Mouse (Mus musculus): ENCODE results near the gene Mcf2l.
A peak's percentile ranks its signal among the peaks of the same experiment; 100 is the strongest.

Mcf2l gene

GRCm38 (mm10) chr8:12874194-12874791 is 687 bp downstream of the Mcf2l start:
- peak; percentile 19 for DNase-seq (ENCODE audit: low spot score)

DNA sequence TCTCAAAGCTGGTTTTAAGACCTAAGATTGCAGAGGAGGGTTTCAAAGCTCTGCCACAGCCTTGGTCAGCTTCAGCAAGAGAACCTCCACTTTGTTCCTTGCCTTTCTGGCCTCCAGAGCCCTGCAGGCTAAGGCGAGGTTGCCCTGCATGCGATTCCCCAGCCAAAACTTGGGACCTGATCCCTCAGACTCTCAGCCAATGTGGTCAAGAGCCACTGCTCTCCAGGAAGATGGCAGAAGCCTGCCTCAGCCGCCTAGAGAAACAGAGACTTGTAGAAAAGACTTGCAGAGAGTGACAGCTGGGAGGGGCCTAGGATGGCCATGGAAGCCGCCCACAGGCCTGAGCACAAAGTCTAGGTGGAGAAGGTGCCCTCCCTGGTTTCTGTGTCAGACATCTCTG is 1.4 kb downstream of the Mcf2l start:
- DNase-seq (ENCODE audit: low spot score), result no peak

GRCm38 (mm10) chr8:12877126-12877525 is 3.5 kb downstream of the Mcf2l start:
- DNase-seq (ENCODE audit: low spot score), result no peak

GRCm38 (mm10) chr8:12880163-12880562 is 6.6 kb downstream of the Mcf2l start:
- no peak for DNase-seq (ENCODE audit: low spot score)

DNA sequence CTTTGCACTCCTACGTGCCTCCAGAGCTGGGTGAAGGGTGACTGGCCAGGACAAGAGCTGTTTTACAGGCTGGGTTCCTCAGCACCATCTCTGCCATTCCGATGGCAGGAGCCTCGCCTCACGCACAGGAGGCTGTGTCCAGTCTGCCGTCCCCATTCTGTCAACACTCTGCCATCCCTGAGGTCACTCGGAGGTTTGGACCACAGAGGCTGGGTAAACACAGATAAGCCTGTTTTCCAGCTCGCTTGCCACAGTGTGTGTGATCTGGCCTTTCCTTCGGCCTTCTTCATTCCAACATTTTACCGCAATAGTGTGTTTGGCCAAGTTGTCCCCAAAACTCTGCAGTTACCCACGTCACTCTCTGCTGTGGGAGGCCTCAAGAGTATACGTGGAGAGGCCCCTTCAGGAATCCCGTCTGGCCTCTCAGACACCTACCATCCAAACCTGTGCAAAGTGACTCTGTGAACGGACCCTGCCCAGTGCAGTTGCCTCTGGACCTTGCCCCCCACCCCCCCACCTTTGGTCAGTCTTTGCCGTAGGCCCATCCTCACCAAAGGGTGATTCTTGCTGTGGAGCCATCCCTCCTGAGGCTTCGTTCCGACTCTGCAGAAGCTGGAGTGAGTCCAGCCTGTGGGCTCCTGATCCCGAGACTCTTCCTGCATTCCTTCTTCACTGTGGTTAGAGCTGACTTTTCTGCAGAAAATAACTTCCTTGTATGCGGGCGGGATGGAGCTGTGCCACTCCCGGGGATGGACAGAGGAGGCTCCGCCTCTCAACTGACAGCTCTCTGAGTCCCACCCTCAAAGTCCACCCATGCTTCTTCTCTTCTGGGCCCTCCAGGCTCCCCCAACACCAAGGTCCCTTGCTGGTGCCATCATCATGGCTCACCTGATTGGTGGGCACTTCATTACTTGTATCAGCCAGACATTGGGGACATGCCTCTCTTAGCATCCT is 9.7 kb downstream of the Mcf2l start:
- no peak for DNase-seq (ENCODE audit: low spot score)

DNA sequence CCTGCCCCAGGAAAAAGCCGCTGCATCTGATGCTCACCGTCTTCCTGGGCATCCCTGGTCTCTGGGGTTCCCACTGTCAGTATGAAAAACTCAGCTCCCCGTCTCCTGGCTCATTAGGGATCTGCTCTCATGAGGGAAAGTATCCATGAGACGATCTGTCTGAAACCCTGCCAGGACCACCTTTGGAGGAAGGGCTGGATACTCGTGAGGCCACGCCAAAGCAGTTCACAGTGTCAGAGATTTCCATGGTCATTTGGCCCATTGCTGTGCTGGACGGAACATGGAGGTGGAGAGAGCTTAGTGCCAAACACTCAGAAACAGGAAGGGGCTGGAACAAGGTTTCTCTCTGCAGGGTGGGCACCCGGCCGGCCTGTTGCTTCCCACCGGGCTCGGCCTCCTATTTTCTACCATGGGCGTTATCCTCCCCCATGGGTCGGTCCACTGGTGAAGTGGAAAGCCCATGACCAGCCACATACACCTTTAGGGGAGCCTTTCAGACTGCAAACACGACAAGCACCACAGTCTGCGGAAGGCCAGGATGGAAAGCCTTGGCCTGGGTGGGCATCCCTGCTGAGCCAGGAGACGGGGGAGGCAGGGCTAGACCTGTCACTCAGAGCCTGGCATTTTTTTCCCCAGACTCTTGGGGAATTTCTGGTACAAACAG is 14.3 kb downstream of the Mcf2l start:
- no peak for DNase-seq (ENCODE audit: low spot score)

DNA sequence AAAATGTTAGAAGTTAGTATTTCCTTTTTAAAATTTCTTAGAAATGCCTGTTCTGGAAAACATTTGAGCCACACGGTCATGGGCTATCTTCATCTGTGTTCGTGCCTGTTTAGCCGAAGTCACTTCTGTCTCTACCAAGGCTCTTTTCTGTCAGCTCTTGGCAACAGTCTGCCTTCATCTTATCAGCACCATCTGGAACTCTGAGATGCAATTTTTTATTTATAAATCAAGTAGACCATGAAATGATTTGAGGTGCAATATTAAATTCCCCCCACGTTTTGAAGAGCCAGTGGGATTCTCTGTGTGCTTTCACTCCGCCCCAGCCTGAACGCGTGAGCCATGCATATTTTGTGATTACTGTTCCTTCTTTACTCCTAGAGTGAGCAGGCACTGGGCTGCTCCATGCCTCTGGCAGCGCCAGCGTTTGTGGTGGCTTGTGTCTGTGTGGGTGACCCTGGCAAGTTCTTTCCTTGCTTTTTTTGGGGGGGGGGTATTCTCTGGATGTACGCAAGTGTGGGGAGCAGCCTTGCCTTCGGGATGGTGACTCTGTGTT is 15.5 kb downstream of the Mcf2l start:
- no peak for DNase-seq (ENCODE audit: low spot score)

GRCm38 (mm10) chr8:12892882-12893446 is 19.4 kb downstream of the Mcf2l start:
- no peak for DNase-seq (ENCODE audit: low spot score)

DNA sequence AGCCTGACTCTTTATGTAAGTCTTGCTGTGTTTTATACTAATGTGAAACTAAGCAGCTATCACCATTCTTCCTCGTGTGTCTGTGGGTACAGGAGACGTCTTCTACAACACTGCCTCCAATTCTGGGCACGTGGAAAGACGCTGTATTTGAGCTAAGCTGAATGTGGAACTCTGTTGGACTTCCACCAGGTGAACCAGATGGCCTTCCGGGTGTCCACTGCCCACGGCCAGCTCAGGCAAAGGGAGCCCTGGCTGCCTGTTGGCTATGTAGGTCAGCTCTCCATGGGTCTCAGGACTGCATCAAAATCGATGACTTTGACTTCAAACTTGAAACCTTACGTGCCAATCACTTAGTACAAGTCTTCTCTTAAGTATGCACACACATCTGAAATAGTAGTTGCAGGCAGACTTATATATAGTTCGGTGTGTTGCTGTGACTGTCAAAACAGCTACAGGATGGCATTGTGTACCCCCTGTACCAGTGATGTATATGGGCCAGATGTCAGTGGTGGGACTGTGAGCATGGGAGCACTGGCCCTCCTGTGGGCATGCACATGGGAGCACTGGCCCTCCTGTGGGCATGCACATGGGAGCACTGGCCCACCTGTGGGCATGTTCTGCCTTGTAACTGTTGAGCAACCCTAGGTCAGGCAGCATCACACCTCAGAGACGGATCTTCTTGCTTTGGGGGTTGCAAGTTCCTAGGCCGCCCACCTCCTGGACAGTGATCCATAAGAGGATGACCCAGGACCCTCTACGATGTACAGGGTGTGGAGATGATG is 20.4 kb downstream of the Mcf2l start:
- no peak for DNase-seq (ENCODE audit: low spot score)

DNA sequence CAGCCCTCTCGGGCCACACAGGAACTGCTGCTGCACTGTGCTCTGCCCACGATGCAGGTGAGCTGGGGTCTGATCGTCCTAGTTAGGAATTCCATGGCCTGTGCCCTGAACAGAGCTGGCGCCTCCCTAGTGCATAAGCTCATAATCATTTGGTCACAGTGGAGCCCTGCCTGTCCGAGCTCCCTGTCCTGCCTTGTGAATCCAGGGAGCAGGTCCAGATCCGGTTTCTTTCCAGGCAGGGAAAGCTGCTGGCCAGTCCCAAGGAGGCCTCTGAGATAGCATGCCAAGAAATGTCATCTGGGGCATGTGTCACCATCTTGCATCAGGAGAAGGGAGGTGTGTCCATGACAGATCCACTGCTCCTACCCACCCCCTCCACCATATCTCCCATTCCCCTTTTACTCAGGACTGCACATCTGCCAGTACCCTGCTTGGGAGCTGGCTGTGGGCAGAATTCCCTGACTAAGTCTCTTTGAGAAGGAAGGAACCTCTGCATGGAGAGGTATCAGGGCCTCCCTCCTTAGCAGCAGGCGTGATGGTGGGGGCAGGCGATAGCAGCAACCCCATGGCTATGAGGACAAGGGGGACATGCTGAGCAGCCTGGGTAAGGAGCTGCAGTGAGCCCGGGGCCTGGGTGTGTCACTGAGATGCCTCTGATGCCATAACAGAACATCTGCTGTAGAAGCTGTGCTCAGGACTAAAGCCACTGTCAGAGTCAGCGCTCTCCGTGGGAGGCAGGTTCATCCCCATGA is 21.4 kb downstream of the Mcf2l start:
- no peak for DNase-seq (ENCODE audit: low spot score)

- no peak for DNase-seq (ENCODE audit: low spot score)
Measured at GRCm38 (mm10) chr8:12895535-12896150, 22.0 kb downstream of the Mcf2l start.

DNA sequence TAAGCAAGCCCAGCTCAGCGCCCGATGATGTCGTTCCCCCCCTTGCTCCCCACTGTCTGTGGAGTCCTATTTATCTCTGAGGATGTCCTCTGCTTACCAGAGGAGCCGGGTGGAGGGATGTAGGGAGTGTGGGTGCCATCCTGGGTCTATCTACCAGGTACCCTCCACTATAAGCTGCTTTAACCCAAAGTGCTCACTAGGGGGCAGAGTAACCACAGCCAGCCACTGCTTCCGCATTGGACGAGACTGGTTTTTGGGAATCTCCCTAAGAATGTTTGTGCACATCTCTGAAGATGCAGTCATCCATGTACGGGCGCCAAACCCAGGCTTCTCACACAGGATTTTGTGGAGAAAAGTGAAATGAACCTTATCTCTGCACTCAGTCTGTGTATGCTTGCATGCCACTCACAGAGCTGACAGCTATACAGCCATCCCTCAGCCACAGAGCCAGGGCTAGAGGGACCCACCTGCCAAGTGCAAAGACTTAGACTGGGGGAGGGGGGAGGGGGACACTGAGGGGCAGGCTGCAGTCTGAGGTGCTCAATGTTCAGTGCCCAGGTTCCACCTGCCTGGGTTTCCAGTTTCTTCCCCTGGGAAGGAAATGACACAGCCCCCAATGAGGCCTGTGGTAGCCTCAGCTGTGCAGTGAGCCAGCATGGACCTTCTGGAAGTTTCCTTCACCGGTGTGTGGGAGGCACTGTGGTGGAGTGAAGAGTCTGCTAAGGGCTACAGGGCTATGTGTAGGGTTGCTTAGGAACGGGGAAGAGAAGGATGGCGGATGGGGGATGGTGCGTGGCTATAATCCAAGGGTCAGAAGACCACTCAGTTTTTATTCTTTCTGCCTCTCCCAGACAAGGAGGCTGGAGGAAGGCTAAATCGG is 23.1 kb downstream of the Mcf2l start:
- DNase-seq (ENCODE audit: low spot score), result no peak

DNA sequence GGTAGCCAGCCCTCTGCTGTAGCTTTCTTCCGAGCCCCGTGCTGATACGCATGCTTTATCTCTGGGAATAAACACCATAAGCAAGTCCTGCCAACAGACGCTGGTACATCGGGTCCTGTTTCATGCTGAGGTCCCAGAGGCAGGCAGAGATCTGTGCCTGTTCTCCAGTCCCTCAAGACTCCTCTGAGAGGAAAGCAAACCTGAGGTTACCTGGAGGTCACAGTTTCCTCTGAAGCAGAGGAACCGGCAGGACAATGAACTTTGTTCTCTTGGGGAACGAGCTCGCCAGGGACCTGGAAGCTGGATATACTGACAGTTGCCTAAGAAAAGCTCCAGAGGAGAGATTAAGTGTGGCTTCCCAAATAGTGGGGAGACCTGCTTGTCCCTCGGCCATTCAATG is 24.2 kb downstream of the Mcf2l start:
- no peak for DNase-seq (ENCODE audit: low spot score)

- DNase-seq (ENCODE audit: low spot score), result no peak
Measured at GRCm38 (mm10) chr8:12903790-12904415, 30.3 kb downstream of the Mcf2l start.

DNA sequence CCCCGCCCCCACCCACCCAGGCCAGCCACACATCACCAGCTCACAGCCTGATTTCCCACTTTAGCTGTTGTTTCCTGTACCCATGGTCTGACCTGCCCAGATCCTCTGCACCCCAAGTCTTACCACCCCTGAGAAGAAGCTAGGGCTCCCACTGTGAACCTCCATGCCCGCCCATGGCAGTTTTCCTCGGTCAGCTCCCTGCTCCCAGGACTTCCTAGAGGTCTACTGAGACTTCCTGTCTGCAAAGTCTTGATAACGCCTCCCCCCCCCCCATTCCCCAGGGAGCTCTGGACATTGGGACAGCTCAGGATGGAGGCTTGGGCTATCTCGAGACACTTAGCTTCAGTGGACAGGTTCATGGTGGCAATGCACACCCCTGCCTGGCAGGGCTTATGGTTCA is 31.5 kb downstream of the Mcf2l start:
- no peak for DNase-seq (ENCODE audit: low spot score)

- no peak for DNase-seq (ENCODE audit: low spot score)
Measured at GRCm38 (mm10) chr8:12905599-12906321, 32.2 kb downstream of the Mcf2l start.

- DNase-seq (ENCODE audit: low spot score), result no peak
Measured at GRCm38 (mm10) chr8:12906597-12906996, 33.0 kb downstream of the Mcf2l start.

GRCm38 (mm10) chr8:12907730-12908129 is 34.1 kb downstream of the Mcf2l start:
- DNase-seq (ENCODE audit: low spot score), result no peak
